Mouse (Mus musculus) liver, postnatal 0 days (tissue): ENCODE measurements at regions not wholly inside any gene's neighbourhood (a gene's known extent, or its start where the extent isn't known, plus 50 kb on each side); places are given as distances from the start of the nearest gene placed in this dataset.

Experiments used
- ATAC-seq: fragments of 200-750 bp; cut with Nextera tagmentation; 2 replicates; pipeline ENCODE4 v1.8.0; 2017; ENCODE audit warnings: mild to moderate bottlenecking, moderate library complexity
- DNase-seq: peaks from one replicate; pipeline ENCODE4 v3.0.0-alpha.2; 2016
- H3K27ac ChIP-seq: fragments of 300-500 bp; sonication (generic); 2 replicates; pipeline ENCODE4 v1.5.1; 2014; ENCODE audit warnings: antibody characterized with exemption, moderate library complexity, mild to moderate bottlenecking, low read depth
- H3K27me3 ChIP-seq: fragments of 300-500 bp; sonication (generic); 2 replicates; pipeline ENCODE4 v1.6.1; 2014; ENCODE audit warnings: low read length, control low read depth, mixed read lengths; ENCODE audit not compliant: insufficient read depth
- H3K36me3 ChIP-seq: fragments of 300-500 bp; sonication (generic); replicated peaks from 2 replicates; pipeline ENCODE4 v1.6.1; 2014; ENCODE audit warnings: mild to moderate bottlenecking, control low read depth, low read length, moderate library complexity, mixed read lengths; ENCODE audit not compliant: insufficient read depth
- H3K4me1 ChIP-seq: fragments of 300-500 bp; sonication (generic); 2 replicates; pipeline ENCODE4 v1.6.1; 2014; ENCODE audit warnings: antibody characterized with exemption, mild to moderate bottlenecking, control low read depth; ENCODE audit not compliant: insufficient read depth
- H3K4me2 ChIP-seq: fragments of 300-500 bp; sonication (generic); 2 replicates; pipeline ENCODE4 v1.6.1; 2014; ENCODE audit warnings: low read depth, mild to moderate bottlenecking, low read length, moderate library complexity, mixed read lengths
- H3K4me3 ChIP-seq: fragments of 300-500 bp; sonication (generic); 2 replicates; pipeline ENCODE4 v1.5.1; 2014; ENCODE audit warnings: low read depth, low read length
- H3K9ac ChIP-seq: fragments of 300-500 bp; sonication (generic); replicated peaks from 2 replicates; pipeline ENCODE4 v1.6.1; 2014; ENCODE audit warnings: mild to moderate bottlenecking, moderate library complexity
- H3K9me3 ChIP-seq: fragments of 300-500 bp; sonication (generic); 2 replicates; pipeline ENCODE4 v1.6.1; 2016; ENCODE audit warnings: mild to moderate bottlenecking, control low read depth, low read length, mixed read lengths
- CTCF ChIP-seq: sonication (generic); IDR thresholded peaks from 2 replicates; pipeline ENCODE4 v1.5.1; 2016; ENCODE audit warnings: antibody characterized with exemption, low read depth
- EP300 ChIP-seq: IDR thresholded peaks from 2 replicates; pipeline ENCODE4 v1.6.1; 2016; ENCODE audit warnings: antibody characterized with exemption, low read depth, mild to moderate bottlenecking
- WGBS: fragments of 180-500 bp; shearing (Covaris S2); extraction: QIAGEN DNeasy Blood & Tissue Kit; methylation state at CpG from one replicate; pipeline ENCODE4 v1.1.7; 2014; ENCODE audit not compliant: insufficient replicate concordance; 5-methylcytosine and 5-hydroxymethylcytosine counted together

GRCm38 (mm10) chr11:109040519-109040916, 103.7 kb downstream of the E030025P04Rik start:
- Histone ChIP-seq H3K27ac (no peak overlapping the region), H3K9ac (no peak overlapping the region), H3K27me3 (no peaks in the 10 kb centered on the region), H3K36me3 (no peaks in the 10 kb centered on the region), H3K4me3 (no peak overlapping the region), H3K4me1 (no peaks in the 10 kb centered on the region), H3K9me3 (no peaks in the 10 kb centered on the region), H3K4me2 (no peak overlapping the region)
- ATAC-seq (no peak), DNase-seq (peak; percentile 5)
- TF ChIP-seq CTCF (no peak), EP300 (no peak)
- WGBS, result 69% methylated on average over 7 of the region's 7 CpGs

- no peaks in the 10 kb centered on the region for H3K36me3 ChIP-seq
- no peaks in the 10 kb centered on the region for H3K9me3 ChIP-seq
- H3K4me1 ChIP-seq, result no peaks in the 10 kb centered on the region
- H3K4me2 ChIP-seq, result no peak overlapping the region
- WGBS, result 79% methylated on average over 6 of the region's 6 CpGs
- no peaks in the 10 kb centered on the region for H3K27me3 ChIP-seq
- H3K4me3 ChIP-seq, result no peak overlapping the region
- TF ChIP-seq CTCF (no peak), EP300 (no peak)
- H3K9ac ChIP-seq, result no peak overlapping the region
- ATAC-seq, result no peak
- H3K27ac ChIP-seq, result no peak overlapping the region
- peak; percentile 4 for DNase-seq
These were observed 104.2 kb downstream of the E030025P04Rik start for GRCm38 (mm10) chr11:109039792-109040518.

DNA sequence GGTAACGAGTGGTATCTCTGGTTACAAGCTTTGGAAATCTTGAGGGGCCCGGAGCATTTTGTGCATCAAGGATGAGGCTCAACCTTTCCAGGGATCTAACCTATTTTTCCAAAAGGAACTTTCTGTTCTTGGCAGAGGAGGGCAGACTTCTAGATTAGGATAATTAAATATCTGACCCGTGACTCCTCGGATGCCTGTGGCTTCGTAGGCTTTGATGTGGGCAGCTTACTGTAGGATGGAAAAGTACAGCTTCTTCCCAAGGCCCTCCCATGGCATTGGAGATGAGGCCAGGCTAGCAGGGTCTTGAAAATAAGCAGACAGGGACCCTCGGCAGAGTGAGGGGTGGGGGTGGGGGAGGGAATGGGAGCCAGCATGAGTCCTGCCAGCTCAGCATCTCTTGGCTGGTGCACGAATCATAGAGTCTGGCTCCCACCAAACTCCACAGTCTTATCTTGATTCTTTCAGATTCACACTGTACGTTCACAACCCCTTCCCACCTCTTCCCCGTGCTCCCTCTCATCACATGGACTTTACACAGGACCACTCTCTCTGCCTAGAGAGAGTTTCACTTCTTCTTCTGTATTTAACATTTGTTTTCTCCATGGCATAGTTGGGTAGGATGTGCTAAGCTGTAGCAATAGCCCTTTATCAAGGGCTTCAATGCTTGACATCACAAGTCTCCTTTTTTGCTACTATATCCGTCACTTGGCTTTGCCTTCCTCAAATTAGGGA, 104.9 kb downstream of the E030025P04Rik start:
- no peak overlapping the region for H3K4me2 ChIP-seq
- no peak for ATAC-seq
- H3K27me3 ChIP-seq, result no peaks in the 10 kb centered on the region
- H3K4me1 ChIP-seq, result no peaks in the 10 kb centered on the region
- H3K9ac ChIP-seq, result no peak overlapping the region
- no peak overlapping the region for H3K27ac ChIP-seq
- DNase-seq, result peak; percentile 3
- no peaks in the 10 kb centered on the region for H3K9me3 ChIP-seq
- TF ChIP-seq CTCF (no peak), EP300 (no peak)
- no peaks in the 10 kb centered on the region for H3K36me3 ChIP-seq
- H3K4me3 ChIP-seq, result no peak overlapping the region
- WGBS, result 59% methylated on average over 10 of the region's 10 CpGs

DNA sequence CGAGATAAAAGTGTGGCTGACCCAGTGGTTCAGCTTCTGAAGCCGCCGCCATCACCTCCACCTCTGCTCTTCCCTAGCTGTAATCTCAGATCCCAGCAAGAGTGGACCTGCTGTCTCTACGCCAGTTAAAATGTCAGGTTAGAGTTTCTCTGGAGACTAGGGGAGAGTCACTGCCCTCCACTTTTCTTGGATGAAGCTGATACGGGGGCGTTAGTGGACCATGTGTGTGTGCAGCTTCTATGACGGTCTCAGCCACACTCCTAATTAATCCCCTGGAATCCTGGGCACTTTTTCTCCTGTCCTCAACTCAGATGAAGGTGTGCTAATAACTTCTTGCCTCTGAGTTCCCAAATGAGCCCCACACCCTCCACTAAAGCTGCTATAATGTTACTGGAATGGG, 106.0 kb downstream of the E030025P04Rik start:
- TF ChIP-seq CTCF (no peak), EP300 (no peak)
- no peak for ATAC-seq
- DNase-seq, result peak; percentile 5
- no peak overlapping the region for H3K4me2 ChIP-seq
- no peaks in the 10 kb centered on the region for H3K27me3 ChIP-seq
- WGBS, result 79% methylated on average over 7 of the region's 7 CpGs
- H3K27ac ChIP-seq, result no peak overlapping the region
- no peaks in the 10 kb centered on the region for H3K4me1 ChIP-seq
- no peaks in the 10 kb centered on the region for H3K36me3 ChIP-seq
- H3K9me3 ChIP-seq, result no peaks in the 10 kb centered on the region
- no peak overlapping the region for H3K9ac ChIP-seq
- no peak overlapping the region for H3K4me3 ChIP-seq

- Histone ChIP-seq H3K9me3 (no peaks in the 10 kb centered on the region), H3K4me1 (no peaks in the 10 kb centered on the region), H3K27ac (no peak overlapping the region), H3K36me3 (no peaks in the 10 kb centered on the region), H3K27me3 (no peaks in the 10 kb centered on the region), H3K4me3 (no peak overlapping the region), H3K9ac (no peak overlapping the region), H3K4me2 (no peak overlapping the region)
- 79% methylated on average over 1 of the region's 1 CpGs for WGBS
- ATAC-seq (no peak), DNase-seq (no peak)
- TF ChIP-seq CTCF (no peak), EP300 (no peak)
These were observed 109.6 kb downstream of the E030025P04Rik start for GRCm38 (mm10) chr11:109034596-109034995.

DNA sequence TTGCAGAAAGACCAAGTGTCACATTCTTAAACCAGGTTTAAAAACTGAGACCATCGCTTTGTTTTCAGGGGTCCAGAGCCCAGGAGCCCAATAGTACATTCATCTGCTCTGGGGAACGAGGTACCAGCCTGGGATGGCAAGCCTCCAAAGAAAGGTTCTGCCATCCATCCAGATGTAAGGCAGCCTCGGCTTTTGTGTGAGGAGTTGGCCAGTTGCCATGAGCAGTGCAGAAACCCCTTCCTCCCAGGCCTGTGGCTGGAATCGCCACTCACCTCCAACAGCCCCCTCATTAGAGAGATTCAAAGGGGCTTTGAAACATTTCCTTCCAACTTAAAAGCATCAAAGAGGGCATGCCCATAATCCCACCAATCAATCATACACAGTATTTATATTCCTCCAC, 110.1 kb downstream of the E030025P04Rik start:
- no peaks in the 10 kb centered on the region for H3K27me3 ChIP-seq
- 65% methylated on average over 4 of the region's 4 CpGs for WGBS
- no peaks in the 10 kb centered on the region for H3K4me1 ChIP-seq
- H3K4me3 ChIP-seq, result no peak overlapping the region
- H3K4me2 ChIP-seq, result no peak overlapping the region
- H3K27ac ChIP-seq, result no peak overlapping the region
- no peaks in the 10 kb centered on the region for H3K36me3 ChIP-seq
- DNase-seq (peak; percentile 10), ATAC-seq (no peak)
- H3K9me3 ChIP-seq, result no peaks in the 10 kb centered on the region
- no peak overlapping the region for H3K9ac ChIP-seq
- no peak for TF ChIP-seq CTCF
- TF ChIP-seq EP300, result no peak
